Mouse (Mus musculus) spleen, adult 2 months (tissue): ENCODE measurements around the gene Taar3.

ENCODE experiments used
- CTCF ChIP-seq: fragments of 200-500 bp; IDR thresholded peaks from 2 replicates; pipeline ENCODE4 v1.5.1; 2011; ENCODE audit warnings: mild to moderate bottlenecking, inconsistent platforms; ENCODE audit not compliant: insufficient read depth, insufficient read length, insufficient replicate concordance; ENCODE audit errors: extremely low read depth
- POLR2A ChIP-seq: fragments of 200-500 bp; IDR thresholded peaks from 2 replicates; pipeline ENCODE4 v1.6.1; 2011; ENCODE audit warnings: low read depth, low read length, inconsistent platforms

DNA sequence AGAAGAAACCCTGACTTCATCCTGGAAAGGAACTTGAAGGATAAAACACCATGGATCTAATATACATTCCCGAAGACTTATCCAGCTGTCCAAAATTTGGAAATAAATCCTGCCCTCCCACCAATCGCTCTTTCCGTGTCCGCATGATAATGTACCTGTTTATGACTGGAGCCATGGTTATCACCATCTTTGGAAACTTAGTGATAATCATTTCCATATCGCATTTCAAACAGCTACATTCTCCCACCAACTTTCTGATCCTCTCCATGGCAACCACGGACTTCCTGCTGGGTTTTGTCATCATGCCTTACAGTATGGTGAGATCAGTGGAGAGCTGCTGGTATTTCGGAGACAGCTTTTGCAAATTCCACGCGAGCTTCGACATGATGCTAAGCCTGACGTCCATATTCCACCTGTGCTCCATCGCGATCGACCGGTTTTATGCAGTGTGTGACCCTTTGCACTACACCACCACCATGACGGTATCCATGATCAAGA, at the start of gene Taar3:
- TF ChIP-seq CTCF (no peak), POLR2A (no peak)
